Mouse (Mus musculus) neutrophil, adult 5-6 weeks (primary cell): ENCODE results near the gene Gm13694. TPM values are rescaled to one million over a fixed set of nuclear protein-coding genes. Genes with fewer than 3 reads are reported as not detected.

Experiments used
- ATAC-seq: fragments of 151-379, 151-347 bp; 2 replicates; pipeline ENCODE4 v1.8.0; 2017; ENCODE audit warnings: mild to moderate bottlenecking, moderate TSS enrichment; ENCODE audit not compliant: insufficient number of reproducible peaks, poor library complexity, low FRiP score, severe bottlenecking; ENCODE audit errors: extremely low read depth
- total RNA-seq: library from RNA; stranded (forward); fragments of 200-1000 nt; gene quantifications from 2 replicates; pipeline ENCODE4 v1.2.3, GENCODE M21; 2017

Gm13694 gene
- total RNA-seq, 1 experiment from 2014 or later, result not detected

GRCm38 (mm10) chr2:84021930-84022329, 43.2 kb downstream of the Gm13694 start:
- ATAC-seq, result no peak

GRCm38 (mm10) chr2:84022905-84023304, 44.2 kb downstream of the Gm13694 start:
- ATAC-seq, result no peak

- no peak for ATAC-seq
Measured at GRCm38 (mm10) chr2:84023319-84023718, 44.6 kb downstream of the Gm13694 start.

GRCm38 (mm10) chr2:84025217-84025616, 46.5 kb downstream of the Gm13694 start:
- no peak for ATAC-seq

Other genes with a start within 250 kb of the Gm13694 start
- gene Fam171b, start 166.3 kb upstream of the Gm13694 start, total RNA-seq, result not detected in 2 replicates
- not detected in 2 replicates for gene Zswim2, start 37.7 kb upstream of the Gm13694 start, total RNA-seq
- gene Gm13698, start 23.2 kb upstream of the Gm13694 start, total RNA-seq, result not detected in 2 replicates
- gene Gm13693, start 17.4 kb upstream of the Gm13694 start, total RNA-seq, result not detected in 2 replicates
- gene Gm13695, start 11.6 kb upstream of the Gm13694 start, total RNA-seq, result not detected in 2 replicates
- not detected in 2 replicates for gene Gm13696, start 5.8 kb upstream of the Gm13694 start, total RNA-seq
- gene Gm13697, start 5.8 kb downstream of the Gm13694 start, total RNA-seq, result not detected in 2 replicates
- gene Gm13691, start 11.6 kb downstream of the Gm13694 start, total RNA-seq, result not detected in 2 replicates